Mouse (Mus musculus): Measurements from ENCODE around the gene Basp1.

- TF ChIP-seq CTCF (IDR thresholded peaks at IDR 0.05; ENCODE audit: low read depth, low read length) (no peak), EP300 (IDR thresholded peaks at IDR 0.05; ENCODE audit: insufficient read depth, low read depth, low read length) (no peak)
Measured at GRCm38 (mm10) chr15:25354738-25355137, 58.8 kb downstream of the Basp1 start.
